Mouse (Mus musculus) kidney, embryonic 16.5 days (tissue): ENCODE results near the gene Adk. TPM values are rescaled to one million over a fixed set of nuclear protein-coding genes. Genes with fewer than 3 reads are reported as not detected.

ENCODE experiments used
- ATAC-seq: fragments of 200-750 bp; cut with Nextera tagmentation; 2 replicates; pipeline ENCODE4 v1.8.0; 2017; ENCODE audit warnings: moderate TSS enrichment; ENCODE audit not compliant: low FRiP score, low TSS enrichment
- H3K27ac ChIP-seq: fragments of 300-500 bp; sonication (generic); 2 replicates; pipeline ENCODE4 v1.5.1; 2014; ENCODE audit warnings: low read length
- H3K27me3 ChIP-seq: fragments of 300-500 bp; sonication (generic); 2 replicates; pipeline ENCODE4 v1.6.1; 2014; ENCODE audit warnings: low read length, control low read depth, mixed read lengths; ENCODE audit not compliant: insufficient read depth
- H3K36me3 ChIP-seq: fragments of 300-500 bp; sonication (generic); 2 replicates; pipeline ENCODE4 v1.6.1; 2014; ENCODE audit warnings: low read length, control low read depth, mixed read lengths; ENCODE audit not compliant: insufficient read depth
- H3K4me1 ChIP-seq: fragments of 300-500 bp; sonication (generic); 2 replicates; pipeline ENCODE4 v1.6.1; 2014; ENCODE audit warnings: low read length, control low read depth, mixed read lengths; ENCODE audit not compliant: insufficient read depth
- H3K4me2 ChIP-seq: fragments of 300-500 bp; sonication (generic); replicated peaks from 2 replicates; pipeline ENCODE4 v1.6.1; 2014; ENCODE audit warnings: low read depth, low read length
- H3K4me3 ChIP-seq: fragments of 300-500 bp; sonication (generic); 2 replicates; pipeline ENCODE4 v1.5.1; 2014; ENCODE audit warnings: mild to moderate bottlenecking, low read length
- H3K9ac ChIP-seq: fragments of 300-500 bp; sonication (generic); replicated peaks from 2 replicates; pipeline ENCODE4 v1.6.1; 2014; ENCODE audit warnings: low read length
- H3K9me3 ChIP-seq: fragments of 300-500 bp; sonication (generic); 2 replicates; pipeline ENCODE4 v1.6.1; 2016; ENCODE audit warnings: low read length, control low read depth
- WGBS: fragments of 180-500 bp; shearing (Covaris S2); extraction: QIAGEN DNeasy Blood & Tissue Kit; methylation state at CpG from one replicate; pipeline ENCODE4 v1.1.7; 2014; 5-methylcytosine and 5-hydroxymethylcytosine counted together
- polyA plus RNA-seq: library from polyadenylated mRNA; unstranded; fragments of >200 nt; fragmentation: Nextera tagmentation; extraction: Ambion mirVana; gene quantifications from 2 replicates; pipeline ENCODE4 v1.2.1, GENCODE M21; 2015

The Adk gene
- polyA plus RNA-seq, 1 experiment from 2014 or later = 167 TPM

DNA sequence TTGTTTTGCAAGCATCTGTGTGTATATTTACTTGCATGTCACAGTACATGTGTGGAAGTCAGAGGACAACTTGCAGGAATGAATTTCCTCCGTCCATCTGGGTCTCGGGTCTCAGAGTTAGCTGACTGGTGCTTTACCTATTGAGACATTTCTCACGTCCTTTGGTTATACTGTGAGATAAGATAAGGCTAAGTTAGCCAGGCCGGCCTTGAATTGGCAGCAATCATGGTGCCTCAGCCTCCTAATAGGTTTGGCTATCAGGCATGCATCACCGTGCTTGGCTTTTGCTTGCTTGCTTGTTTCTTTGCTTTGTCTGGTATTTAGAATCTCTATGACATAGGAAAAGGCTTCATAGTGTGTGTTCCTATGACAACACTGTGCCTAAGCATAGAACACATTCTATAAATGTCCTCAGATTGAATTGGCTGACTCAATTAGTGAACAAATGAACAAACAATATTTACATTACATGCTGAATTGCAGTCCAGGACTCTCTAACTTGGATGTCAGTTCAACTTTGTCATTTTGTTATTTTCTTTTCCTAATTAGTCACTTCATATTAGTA, 169.3 kb downstream of the Adk start:
- no peaks in the 10 kb centered on the region for H3K9me3 ChIP-seq
- H3K4me1 ChIP-seq = no peaks in the 10 kb centered on the region
- H3K9ac ChIP-seq = no peak overlapping the region
- no peaks in the 10 kb centered on the region for H3K36me3 ChIP-seq
- H3K27me3 ChIP-seq = no peaks in the 10 kb centered on the region
- H3K4me3 ChIP-seq = no peak overlapping the region
- H3K4me2 ChIP-seq = no peak overlapping the region
- 75% methylated on average over 5 of the region's 5 CpGs for WGBS
- no peak for ATAC-seq
- no peak overlapping the region for H3K27ac ChIP-seq

DNA sequence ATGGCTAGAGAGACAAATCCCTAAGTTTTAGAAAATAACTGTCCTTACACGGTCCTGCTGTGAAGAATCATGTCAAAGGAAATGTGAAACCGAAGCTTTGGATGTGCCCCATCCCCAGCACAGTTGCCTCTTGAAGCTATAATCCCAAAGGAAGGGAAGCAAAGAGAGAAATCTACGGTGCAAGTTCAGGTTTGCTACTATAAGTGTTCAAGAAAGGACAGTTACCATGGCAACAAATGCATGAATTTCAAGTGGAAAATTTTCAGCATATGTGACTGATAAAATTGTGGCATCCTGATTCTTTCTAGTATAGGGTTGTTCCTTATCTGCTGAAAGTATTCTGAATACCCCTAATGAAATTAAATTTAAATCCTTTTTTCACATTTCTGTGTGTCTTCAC, 169.8 kb downstream of the Adk start:
- H3K9me3 ChIP-seq = no peaks in the 10 kb centered on the region
- no peak for ATAC-seq
- no peaks in the 10 kb centered on the region for H3K36me3 ChIP-seq
- no peak overlapping the region for H3K4me3 ChIP-seq
- H3K27me3 ChIP-seq = no peaks in the 10 kb centered on the region
- no peak overlapping the region for H3K27ac ChIP-seq
- H3K4me2 ChIP-seq = no peak overlapping the region
- no peaks in the 10 kb centered on the region for H3K4me1 ChIP-seq
- no peak overlapping the region for H3K9ac ChIP-seq
- 82% methylated on average over 3 of the region's 3 CpGs for WGBS

- H3K27ac ChIP-seq = no peak overlapping the region
- no peak overlapping the region for H3K9ac ChIP-seq
- no peak overlapping the region for H3K4me2 ChIP-seq
- H3K4me1 ChIP-seq = no peaks in the 10 kb centered on the region
- no peak for ATAC-seq
- H3K27me3 ChIP-seq = no peaks in the 10 kb centered on the region
- WGBS = 76% methylated on average over 6 of the region's 6 CpGs
- H3K9me3 ChIP-seq = no peaks in the 10 kb centered on the region
- H3K36me3 ChIP-seq = no peaks in the 10 kb centered on the region
- no peak overlapping the region for H3K4me3 ChIP-seq
These were observed 171.1 kb downstream of the Adk start for GRCm38 (mm10) chr14:21223456-21223855.

DNA sequence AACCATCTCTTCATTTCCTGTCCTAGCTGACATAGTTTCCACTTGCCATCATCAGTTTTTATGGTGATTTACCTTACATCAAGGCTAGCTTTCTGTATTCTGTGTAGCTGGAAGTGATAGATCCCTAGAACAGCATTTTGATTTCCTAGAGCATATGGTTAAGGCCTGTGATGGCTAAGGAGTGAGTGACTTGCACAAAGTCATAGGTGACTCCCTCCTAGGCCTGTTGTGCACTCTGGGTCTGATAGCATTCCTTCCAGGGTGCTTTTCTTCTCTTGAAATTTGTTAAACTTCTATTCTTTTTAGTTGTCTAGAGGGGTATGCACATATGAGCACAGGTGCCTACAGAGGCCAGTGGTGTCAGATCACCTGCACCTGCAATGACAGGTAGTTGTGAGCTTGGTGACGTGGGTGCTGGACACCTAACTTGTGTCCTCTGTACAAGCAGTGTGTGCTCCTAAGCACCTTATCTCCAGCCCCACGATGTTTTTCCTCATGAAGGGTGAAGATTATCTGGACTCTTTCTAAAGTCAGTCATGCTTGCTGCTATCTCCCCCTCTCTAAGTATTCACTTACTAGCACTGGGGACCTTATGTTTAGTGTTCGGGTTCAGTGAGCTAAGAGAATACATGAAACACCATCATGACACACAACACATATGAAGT, 171.7 kb downstream of the Adk start:
- Histone ChIP-seq H3K36me3 (no peaks in the 10 kb centered on the region), H3K9me3 (no peaks in the 10 kb centered on the region), H3K27ac (no peak overlapping the region), H3K27me3 (no peaks in the 10 kb centered on the region), H3K9ac (no peak overlapping the region), H3K4me3 (no peak overlapping the region), H3K4me2 (no peak overlapping the region), H3K4me1 (no peaks in the 10 kb centered on the region)
- WGBS = 79% methylated on average over 3 of the region's 3 CpGs
- ATAC-seq = no peak

- Histone ChIP-seq H3K9me3 (0 out of 2 replicates have a peak, but pooled peaks cover 3% of the 10 kb centered on the region), H3K27me3 (no peaks in the 10 kb centered on the region), H3K36me3 (no peaks in the 10 kb centered on the region), H3K27ac (no peak overlapping the region), H3K4me1 (no peaks in the 10 kb centered on the region), H3K9ac (no peak overlapping the region), H3K4me3 (no peak overlapping the region), H3K4me2 (no peak overlapping the region)
- WGBS = 93% methylated on average over 2 of the region's 2 CpGs
- no peak for ATAC-seq
These were observed 184.7 kb downstream of the Adk start for GRCm38 (mm10) chr14:21237051-21237450.

- Histone ChIP-seq H3K9ac (no peak overlapping the region), H3K36me3 (no peaks in the 10 kb centered on the region), H3K4me1 (no peaks in the 10 kb centered on the region), H3K4me3 (no peak overlapping the region), H3K4me2 (no peak overlapping the region), H3K27ac (no peak overlapping the region), H3K27me3 (no peaks in the 10 kb centered on the region), H3K9me3 (0 out of 2 replicates have a peak, but pooled peaks cover 3% of the 10 kb centered on the region)
- 73% methylated on average over 5 of the region's 5 CpGs for WGBS
- no peak for ATAC-seq
These were observed 188.7 kb downstream of the Adk start for GRCm38 (mm10) chr14:21241105-21241504.

GRCm38 (mm10) chr14:21251386-21251785, 199.0 kb downstream of the Adk start:
- no peak for ATAC-seq
- no peak overlapping the region for H3K4me2 ChIP-seq

DNA sequence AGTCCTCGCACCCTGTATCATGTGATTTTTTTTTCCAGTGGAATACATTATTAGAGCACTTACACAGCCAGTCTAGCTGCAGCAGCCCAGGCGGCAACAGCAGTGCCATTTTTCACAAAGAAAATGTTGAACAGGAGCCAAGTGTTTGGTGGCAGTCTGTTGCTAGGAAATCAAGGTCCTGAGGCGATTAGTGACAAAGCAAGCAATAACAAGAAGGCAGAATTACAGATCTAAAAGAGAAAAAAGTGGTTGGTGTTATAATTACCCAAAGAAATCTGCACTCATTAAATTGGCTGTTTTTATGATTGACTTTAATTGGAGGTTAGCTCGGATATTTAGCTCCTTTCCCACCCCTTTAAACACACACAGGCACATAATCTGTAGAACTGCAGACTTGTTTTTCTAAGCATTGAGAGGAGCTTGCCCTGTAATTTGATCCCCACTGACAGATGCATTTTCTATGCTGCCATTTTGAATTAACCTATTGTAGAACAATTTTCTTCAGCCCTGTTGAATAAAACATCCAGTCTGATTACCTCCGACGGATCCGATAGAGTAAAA, 200.0 kb downstream of the Adk start:
- 30% methylated on average over 7 of the region's 7 CpGs for WGBS
- Histone ChIP-seq H3K27me3 (no peaks in the 10 kb centered on the region), H3K9me3 (no peaks in the 10 kb centered on the region), H3K4me1 (peaks cover 9% of the 10 kb centered on the region), H3K27ac (peak overlapping the region; percentile 61), H3K4me2 (0 out of 2 replicates have a peak overlapping the region, but pooled peaks have one; percentile 12), H3K4me3 (no peak overlapping the region), H3K36me3 (no peaks in the 10 kb centered on the region), H3K9ac (no peak overlapping the region)
- peak; percentile 46; the same call in 1 of the 2 replicates for ATAC-seq

More at GRCm38 (mm10) chr14:21251386-21251785, 199.0 kb downstream of the Adk start:
- 66% methylated on average over 5 of the region's 5 CpGs for WGBS
- no peaks in the 10 kb centered on the region for H3K9me3 ChIP-seq
- no peaks in the 10 kb centered on the region for H3K27me3 ChIP-seq
- H3K36me3 ChIP-seq = no peaks in the 10 kb centered on the region
- no peak overlapping the region for H3K4me3 ChIP-seq
- H3K27ac ChIP-seq = no peak overlapping the region
- H3K9ac ChIP-seq = no peak overlapping the region
- H3K4me1 ChIP-seq = peaks cover 9% of the 10 kb centered on the region

- Histone ChIP-seq H3K4me2 (no peak overlapping the region), H3K36me3 (no peaks in the 10 kb centered on the region), H3K9ac (no peak overlapping the region), H3K27ac (no peak overlapping the region), H3K4me1 (peaks cover 9% of the 10 kb centered on the region), H3K27me3 (no peaks in the 10 kb centered on the region), H3K4me3 (no peak overlapping the region), H3K9me3 (no peaks in the 10 kb centered on the region)
- 68% methylated on average over 5 of the region's 5 CpGs for WGBS
- no peak for ATAC-seq
These were observed 201.1 kb downstream of the Adk start for GRCm38 (mm10) chr14:21253321-21253992.

- ATAC-seq = no peak
- H3K36me3 ChIP-seq = no peaks in the 10 kb centered on the region
- no peaks in the 10 kb centered on the region for H3K27me3 ChIP-seq
- 83% methylated on average over 2 of the region's 2 CpGs for WGBS
- no peaks in the 10 kb centered on the region for H3K9me3 ChIP-seq
- H3K4me1 ChIP-seq = peaks cover 9% of the 10 kb centered on the region
- no peak overlapping the region for H3K4me2 ChIP-seq
- H3K9ac ChIP-seq = no peak overlapping the region
- no peak overlapping the region for H3K4me3 ChIP-seq
- no peak overlapping the region for H3K27ac ChIP-seq
These were observed 201.6 kb downstream of the Adk start for GRCm38 (mm10) chr14:21253993-21254339.
